Mouse (Mus musculus) urinary bladder, postnatal 36 days (tissue): Measurements from ENCODE around the gene Jazf1.

Experiments used
- DNase-seq, 2 experiments: peaks; one replicate each; pipeline ENCODE4 v3.0.0; 2022; ENCODE audit warnings: low spot score in 2 of 2, mixed read lengths in 1 of 2

The Jazf1 gene

DNA sequence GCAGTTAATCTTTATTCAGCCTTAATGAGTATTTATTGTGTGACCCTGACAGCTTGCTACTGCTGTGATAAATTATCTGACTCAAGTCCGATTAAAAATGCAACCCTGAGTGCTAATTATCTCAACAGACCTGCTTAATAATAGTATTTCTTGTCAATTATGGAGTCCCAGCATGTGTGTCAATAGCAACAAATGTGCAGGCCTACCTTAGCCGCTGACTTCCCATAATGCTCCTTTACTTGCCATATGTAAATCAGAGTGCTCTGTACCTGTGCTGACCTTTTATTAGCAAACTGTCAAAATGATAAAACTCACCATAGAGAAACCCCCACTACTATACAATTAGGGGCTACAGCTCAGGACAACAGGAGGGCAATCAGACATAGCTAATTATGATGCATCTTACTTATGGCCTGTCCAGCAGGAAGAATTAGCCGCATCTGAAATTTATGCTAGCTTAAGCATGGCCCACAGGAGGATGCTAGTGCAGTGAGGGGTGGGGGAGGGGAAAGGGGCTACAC, 209.5 kb downstream of the Jazf1 start:
- no peak for DNase-seq

DNA sequence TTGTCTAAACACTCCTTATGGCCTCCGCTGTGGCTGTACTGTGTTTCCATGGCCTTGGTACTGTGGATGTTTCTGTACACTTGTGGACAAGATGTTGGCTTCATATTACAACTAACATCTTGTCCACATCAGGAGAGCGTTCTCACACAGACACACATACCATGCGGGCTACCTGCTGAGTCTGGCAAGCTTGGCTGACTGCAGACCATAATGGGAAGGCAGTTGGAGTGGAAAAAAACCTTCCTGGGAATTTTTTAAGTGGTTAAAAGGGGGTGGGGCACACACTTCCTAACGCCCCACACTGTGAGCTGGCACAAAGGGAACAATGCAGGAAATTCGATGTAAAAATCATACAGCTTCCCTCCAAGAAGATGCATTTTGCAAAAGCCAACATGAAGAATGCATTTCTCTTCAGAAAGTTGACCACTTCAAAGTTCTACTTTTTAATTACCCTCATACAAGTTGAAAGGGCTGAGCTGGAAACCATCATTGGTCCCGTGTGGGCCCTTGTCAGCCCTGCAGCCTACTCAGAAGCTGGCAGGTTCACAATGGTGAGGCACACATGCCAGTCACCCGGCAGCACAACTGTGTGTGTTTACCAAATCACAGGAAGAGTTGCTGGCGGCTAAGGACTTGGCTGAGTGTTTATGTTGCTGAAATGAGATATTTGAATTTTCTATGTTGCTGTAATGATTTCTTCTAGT, 215.9 kb downstream of the Jazf1 start:
- no peak for DNase-seq

DNA sequence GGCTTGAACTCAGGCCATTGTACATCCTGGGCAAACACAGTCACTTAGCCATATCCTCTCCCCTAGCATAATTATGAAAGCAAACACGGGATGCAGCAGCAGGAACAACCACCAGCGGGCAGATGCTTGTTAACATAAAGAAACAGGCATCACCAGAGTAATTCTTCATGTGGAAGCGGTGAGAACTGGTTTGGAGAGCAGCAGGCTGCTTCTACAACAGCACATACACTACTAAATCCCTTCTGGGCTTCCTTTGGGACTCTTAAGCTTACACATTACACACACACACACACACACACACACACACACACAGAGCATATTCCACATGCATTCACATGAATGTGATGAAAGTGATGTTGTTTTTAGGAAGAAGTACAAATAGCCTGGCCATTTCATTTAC, 216.5 kb downstream of the Jazf1 start:
- no peak for DNase-seq

DNA sequence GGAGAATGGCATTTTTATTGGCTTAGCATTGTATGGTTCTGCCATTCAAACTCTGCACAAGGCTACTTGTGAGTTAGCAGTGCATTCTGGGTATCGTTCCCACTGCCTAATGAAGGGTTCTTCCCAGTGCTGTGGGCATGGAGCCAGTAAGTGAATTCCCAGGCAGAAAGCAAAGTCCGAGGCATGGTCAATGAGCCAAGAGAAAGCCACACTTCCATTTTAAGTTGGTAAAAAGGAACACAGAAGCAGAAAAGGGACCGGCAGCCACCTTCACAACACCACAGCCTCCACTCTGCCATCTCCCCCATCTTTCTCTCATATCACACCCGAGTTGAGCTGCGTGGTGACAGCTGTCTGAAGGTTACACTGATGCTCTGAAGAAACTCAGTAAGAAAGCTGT, 217.4 kb downstream of the Jazf1 start:
- DNase-seq: no peak

DNA sequence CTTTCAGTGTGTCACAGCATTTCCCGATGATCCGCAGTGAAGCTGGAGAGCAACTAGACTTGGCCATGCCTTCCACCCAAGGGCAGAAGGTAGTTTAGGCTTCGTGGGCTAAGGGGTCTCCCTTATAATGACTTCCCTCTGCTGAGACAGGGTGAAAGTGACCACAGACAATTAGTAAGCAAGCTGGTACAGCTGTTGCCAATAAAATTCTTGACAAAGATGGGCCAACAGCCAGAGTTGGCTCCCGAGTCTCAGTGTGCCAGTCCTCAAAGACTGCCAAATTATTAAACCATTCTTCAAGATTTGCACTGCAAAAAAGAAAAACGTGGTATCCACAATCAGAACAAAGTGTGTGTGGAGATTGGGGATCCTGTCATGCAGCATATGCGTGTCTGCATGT, 220.2 kb downstream of the Jazf1 start:
- no peak for DNase-seq

DNA sequence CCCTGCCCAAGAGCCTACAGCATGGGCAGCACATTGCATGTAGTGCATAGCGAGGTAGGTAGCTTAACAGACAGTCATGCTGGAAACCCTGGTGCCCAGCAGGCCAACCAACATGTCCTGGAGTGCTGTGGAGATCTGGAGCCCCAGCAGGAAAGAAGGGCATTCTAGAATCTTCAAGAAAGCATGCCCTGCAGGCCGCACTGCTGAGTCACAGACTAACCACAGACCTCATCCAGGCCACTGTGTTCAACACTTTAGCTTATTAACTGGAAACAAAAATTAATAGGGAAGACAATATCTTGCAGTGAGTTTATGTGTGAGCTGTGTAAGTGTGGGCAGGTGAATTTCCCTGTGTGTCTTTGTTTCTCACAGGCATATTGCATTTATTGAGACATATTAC, 222.1 kb downstream of the Jazf1 start:
- DNase-seq: no peak

DNA sequence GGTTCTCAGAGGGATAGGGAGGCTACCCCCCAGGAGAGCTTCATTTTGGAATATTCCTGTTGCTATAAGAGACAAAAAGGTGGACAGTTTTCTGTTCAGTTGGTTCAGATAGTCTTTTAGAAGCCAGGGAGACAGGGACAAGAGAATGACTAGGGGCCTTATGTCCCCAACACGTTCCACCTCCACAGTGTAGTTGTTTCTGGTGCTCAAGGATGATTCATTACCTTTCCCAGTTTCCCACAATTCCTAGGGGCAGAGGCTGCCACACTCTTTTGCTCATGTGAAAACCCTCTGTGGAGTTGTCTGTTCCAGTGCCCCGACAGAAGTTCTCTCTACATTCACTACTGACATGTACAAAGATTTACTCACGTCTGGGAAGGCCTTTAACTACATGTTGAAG, 223.7 kb downstream of the Jazf1 start:
- no peak for DNase-seq

DNA sequence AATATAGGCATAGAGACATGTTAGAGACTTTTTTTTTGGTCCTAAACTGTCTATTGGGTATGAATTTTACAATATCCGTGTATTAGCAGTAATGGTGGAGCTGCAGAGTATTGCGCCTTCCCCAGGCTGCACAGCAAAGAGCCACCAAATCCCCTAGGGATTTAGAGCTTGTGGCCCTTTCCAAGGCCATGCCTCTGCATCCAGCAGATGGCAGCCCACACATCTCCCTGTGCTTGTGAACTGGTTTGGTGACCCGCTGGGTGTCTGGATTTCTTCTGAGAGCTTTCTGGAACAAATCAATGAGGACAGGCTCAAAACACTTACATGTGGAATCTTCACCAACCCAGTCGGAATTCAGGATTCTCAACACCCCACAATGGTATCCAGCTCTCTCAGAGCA, 225.4 kb downstream of the Jazf1 start:
- no peak for DNase-seq

DNA sequence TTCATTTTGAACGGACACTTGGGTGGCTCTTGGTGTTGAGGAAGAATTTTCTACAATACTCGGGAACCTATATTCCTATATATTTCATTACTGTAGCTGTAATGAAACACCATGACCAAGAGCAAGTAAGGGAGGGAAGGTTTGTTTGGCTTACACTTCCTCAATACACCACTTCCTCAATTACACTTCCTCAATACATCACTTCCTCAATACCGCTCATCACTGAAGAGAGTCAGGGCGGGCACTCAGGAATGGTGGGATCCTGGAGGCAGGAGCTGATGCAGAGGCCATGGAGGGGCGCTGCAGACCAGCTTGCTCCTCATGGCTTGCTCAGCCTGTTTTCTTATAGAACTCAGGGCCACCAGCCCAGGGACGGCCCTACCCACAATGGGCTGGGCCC, 225.8 kb downstream of the Jazf1 start:
- no peak for DNase-seq

DNA sequence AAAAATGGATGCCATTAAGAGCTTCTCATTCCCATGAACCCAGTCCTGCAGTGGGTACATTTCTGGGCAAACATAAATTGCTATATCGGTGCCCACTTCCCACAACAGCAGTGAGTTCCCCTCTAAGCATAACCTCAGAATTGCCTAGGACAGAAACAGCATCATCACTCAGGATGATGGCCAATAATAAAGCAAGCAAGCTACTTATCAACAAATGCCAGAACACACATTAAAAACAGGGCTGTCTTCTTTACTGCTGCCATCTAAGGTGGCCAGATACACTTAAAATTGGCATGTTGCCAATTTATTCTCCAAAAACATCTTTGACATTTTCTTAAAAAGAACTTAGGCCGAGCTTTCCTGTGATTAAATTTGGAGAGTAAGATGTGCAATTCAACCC, 226.8 kb downstream of the Jazf1 start:
- DNase-seq: no peak

DNA sequence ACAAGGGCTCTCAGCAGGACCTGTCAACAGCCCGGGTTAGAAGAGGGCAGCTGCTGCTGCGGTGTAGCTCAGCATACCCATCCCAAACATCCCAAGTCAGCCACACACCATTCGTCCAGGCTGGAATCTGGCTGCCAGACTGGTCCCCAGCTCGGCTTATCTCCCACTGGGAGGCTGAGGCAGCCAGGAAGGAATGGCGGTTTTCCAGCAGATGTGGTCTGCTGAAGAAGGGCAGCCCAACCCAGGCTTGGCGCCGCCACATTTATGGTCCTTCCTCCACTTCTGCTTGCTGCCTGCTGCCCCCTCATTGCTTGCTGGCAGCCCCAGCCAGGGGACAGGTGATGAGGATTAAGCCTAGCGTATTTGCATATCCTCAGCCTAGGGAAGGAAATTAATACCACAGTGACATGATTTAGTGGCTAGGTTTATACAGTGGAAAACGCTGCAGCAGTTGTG, 227.8 kb downstream of the Jazf1 start:
- DNase-seq: no peak

DNA sequence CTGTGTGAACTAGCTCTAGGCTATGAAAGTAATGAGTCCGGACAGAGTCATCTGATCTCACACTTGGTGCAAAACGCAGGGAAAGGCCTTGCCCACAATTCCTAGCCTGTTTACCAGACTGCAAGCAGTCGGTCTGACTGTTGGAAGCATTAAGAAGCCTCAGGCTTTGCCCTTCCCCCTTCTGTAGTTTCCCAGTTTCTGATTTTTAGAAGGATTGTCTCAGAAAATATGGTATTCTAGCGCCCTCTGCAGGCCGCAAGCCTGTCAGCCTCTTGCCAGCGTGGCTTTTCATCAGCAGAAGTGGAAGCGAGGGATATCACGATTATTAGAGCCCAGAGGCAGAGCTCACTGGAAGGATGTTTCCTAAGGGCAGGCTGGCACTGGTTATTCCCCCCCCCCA, 229.7 kb downstream of the Jazf1 start:
- DNase-seq: peak; percentile 82 to 87

DNA sequence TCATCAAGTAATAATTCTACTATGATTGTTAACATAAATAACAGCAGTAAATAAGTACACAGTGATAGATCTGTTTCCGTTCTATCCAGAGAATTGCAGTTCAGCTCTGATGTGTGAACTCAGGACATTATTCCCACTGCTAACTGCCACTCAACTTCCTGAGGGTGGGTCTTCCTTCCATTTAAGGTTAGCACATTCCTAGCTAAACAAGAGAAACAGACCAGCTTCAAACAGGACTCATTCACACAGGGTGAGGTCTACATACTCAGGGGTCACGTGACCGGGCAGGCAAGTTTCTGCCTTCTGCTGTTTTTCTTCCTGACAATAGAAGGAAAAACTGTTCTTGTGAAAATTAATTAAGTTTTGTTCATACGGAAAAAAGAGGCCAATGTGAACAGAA, 230.6 kb downstream of the Jazf1 start:
- DNase-seq: no peak

DNA sequence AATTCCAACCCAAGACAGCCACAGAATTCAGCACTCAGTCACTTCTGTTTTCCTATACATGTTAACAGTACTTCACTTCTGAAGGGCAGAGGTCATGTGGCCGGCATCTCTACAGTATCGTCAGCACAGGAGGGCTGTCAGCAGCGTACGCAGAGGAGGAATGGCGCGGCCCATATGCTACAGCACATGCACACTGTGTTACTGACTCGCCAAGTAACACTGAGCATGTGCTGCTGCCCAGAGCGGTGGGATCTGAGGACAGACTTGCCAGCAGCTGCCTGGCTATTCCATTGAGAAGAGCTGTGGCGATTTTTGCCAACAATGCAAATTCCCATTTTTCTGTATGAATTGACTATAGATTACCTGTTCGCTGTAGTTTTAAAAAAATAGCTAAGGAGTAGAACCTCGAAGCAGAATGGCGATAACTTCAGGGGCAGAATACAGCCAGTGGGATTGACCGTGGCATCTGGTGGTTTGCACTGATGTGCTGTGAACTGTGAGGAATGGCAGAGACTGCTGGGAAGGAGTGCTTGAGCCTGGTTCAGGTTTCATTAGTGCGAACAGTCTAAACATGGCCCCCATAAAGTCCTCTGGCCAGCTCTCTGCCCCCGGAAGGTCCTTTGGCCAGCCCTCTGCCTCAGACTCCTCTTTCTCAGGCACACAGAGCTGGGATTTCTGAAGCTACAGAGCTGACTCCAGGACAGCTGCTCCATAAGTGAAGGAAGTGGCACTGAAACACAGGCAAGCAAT, 232.1 kb downstream of the Jazf1 start:
- no peak for DNase-seq

DNA sequence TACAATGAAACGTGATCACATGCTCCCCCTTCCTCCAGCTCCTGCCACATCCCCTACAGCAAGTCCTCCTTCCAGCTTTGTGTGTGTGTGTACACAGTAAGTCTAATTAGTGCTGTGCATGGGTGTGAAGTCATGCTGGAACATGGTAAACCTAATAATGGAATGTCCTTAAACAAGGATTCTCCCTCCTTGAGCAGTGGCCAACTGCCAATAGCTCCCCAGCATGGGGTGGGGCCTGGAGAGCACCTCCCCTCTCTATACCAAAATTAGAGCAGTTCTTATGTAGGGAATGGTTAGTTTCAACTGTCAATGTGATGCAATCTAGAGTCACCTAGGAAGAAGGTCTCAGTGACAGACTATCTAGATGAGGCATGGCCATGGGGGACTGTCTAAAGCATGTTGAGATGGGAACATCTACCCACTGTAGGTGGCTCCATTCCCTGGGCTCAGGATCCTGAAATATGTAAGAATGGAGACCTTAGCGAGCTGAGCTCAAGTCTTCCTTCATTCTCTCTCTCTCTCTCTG, 240.6 kb downstream of the Jazf1 start:
- no peak for DNase-seq

DNA sequence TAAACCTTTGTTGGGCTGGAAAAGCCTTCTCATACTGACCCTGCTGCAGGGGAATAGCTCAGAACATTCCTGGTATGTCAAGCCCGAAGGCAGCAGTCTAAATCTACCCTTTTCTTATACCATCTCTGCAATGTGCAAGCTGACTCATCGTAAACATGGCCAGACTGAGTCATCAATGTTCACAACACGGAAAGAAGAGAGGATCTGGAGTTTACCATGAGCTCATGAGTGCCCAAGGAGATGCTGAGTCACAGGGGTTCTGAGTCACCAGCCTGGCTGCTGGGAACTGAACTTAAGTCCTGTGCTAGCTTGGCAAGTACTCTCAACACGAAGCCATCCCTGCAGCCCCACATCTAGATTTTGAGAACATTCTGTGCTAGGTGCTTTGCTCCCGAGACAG, 242.9 kb downstream of the Jazf1 start:
- DNase-seq: peak; percentile 73 to 76

DNA sequence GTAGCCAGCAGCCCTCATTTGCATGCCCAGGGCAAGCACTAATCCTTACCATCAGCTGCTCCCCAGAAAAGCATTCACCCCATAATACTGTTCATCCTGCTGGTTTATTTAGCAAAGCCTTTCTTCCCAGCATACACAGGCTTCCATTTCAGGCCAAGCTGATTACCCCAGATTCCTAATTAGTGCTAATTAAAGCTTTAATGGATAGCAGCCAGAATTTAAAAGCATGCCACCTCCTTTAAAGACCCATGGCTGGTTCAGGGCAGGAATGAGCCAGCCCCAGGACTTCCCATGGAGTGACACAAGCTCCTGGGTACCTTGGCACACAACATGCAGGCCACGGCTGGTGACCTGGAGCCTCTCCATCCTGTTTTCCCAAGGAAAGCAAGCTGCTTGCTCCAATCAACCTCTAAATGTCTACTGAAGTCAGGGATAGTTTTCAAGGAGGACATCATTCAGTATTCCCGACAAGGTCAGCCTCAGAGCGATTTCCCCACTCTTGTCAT, 243.4 kb downstream of the Jazf1 start:
- DNase-seq: no peak

DNA sequence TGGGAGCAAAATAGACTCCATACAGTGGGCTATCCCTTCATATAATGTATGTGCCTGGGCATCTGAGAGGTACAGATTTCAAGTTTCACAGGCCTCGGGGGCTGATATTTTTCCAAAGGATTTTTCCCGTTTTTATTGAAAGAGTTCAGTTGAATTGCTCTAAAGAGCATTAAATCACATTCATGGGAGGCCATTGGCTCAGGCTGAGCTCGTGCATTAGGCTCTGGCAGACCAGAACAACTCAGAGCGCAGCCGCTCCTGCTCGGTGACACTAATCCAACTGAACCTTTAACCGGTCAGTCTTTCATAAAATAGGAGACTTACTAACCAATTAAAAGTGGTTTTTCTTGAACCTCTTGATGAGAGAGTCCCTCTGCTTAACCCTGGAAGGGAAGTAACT, 245.4 kb downstream of the Jazf1 start:
- DNase-seq: no peak

DNA sequence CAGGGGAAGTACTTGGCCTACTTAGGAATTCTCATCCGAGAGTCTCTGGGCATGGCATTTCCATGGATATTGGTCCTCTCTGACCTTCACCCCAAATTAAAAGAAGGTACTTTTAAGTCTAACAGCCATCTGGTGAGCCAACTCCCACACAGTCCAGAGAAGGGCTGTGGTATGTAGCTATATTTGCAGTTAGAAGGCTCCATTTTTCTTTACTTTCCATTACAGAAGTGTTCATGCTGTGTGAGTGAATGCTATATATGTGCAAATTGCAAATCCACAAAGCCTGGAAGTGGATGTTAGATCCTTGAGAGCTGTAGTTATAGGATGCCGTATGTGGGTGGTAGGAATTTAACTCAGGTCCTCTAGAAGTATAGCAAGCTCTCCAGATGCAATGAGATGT, 245.8 kb downstream of the Jazf1 start:
- no peak for DNase-seq

DNA sequence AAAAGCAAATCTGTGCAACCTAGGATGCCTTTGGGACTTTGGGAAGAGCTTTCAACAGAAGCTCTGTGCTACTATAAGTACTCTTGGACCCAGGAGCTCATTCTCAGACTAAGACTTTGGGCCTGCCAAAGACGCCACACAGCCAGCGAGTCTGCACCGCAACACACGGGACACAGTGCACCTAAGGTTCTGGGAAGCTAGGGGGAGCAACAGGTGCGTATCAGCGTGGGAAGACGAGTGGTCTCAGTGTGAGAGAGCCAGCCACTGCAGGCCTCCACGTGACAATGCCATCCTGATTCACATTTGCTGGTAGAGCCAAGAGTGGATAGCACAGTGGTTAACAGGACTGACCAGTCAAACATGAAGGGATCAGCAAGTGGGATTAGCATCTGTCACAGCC, 249.1 kb downstream of the Jazf1 start:
- no peak for DNase-seq

DNA sequence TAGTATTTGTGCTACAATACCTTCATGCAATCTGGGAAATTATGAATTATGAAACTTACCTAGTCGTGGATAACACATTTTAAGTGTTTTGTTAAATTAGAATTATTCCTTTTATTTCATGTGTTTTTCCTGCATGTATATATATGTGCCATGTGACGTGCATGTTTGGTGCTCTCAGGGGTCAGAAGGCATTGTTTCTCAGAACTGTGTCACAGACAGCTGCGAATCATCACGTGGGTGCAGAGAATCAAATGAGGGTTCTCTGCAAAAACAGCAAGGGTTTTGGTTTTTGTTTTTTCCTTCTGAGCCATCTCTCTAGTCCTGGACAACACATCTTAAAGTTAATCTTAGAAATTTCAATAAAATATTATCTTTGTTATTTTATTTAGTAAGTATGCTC, 250.4 kb downstream of the Jazf1 start:
- DNase-seq: no peak

DNA sequence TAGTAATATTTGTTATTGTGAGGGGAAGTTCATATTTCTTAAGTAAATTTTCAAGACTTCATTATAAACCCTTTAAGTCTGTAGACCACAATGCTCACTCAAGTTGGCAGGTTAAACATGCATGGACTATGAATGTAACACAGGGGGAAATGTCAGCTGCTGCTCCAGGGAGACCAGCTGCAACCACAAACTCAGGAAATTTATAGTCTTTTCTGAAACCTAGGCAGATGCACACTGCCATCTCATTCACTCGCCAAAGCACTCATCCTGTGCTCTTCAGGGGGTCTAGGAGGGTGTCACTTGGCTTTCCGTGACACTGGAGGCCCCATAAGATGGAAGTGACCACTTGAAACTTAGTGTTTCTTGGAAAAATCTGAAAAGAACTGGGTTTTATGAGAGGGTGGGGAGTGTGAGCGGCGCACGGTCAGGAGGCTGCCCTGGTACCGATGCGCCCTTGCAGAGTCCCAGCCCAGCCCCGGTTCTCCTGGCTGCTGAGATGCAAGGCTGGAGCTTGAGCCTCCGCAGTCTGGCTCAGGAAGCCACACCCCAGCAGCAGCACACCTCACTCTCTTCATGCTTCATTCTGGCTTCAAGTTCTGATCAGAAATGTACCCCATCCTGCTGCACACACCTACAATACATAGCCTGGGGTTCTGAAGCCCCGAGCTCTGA, 251.1 kb downstream of the Jazf1 start:
- DNase-seq: no peak
